Mouse (Mus musculus) limb, embryonic 14.5 days (tissue): ENCODE results near the gene Ankrd39. TPM values are rescaled to one million over a fixed set of nuclear protein-coding genes. Genes with fewer than 3 reads are reported as not detected.

ENCODE experiments used
- ATAC-seq: fragments of 200-750 bp; cut with Nextera tagmentation; 2 replicates; pipeline ENCODE4 v1.8.0; 2017; ENCODE audit warnings: low read depth, moderate number of reproducible peaks, moderate TSS enrichment; ENCODE audit not compliant: low FRiP score
- DNase-seq: peaks from one replicate; pipeline ENCODE4 v3.0.0-alpha.2; 2015; ENCODE audit warnings: low spot score
- H3K27ac ChIP-seq: fragments of 300-500 bp; sonication (generic); replicated peaks from 2 replicates; pipeline ENCODE4 v1.5.1; 2014; ENCODE audit warnings: low read depth, mild to moderate bottlenecking, low read length, moderate library complexity, mixed read lengths
- H3K27me3 ChIP-seq: fragments of 300-500 bp; sonication (generic); 2 replicates; pipeline ENCODE4 v1.6.1; 2014; ENCODE audit warnings: low read length, mixed read lengths; ENCODE audit not compliant: control insufficient read depth, insufficient read depth
- H3K36me3 ChIP-seq: fragments of 300-500 bp; sonication (generic); 2 replicates; pipeline ENCODE4 v1.6.1; 2014; ENCODE audit warnings: mild to moderate bottlenecking, low read length, moderate library complexity, mixed read lengths; ENCODE audit not compliant: control insufficient read depth, insufficient read depth
- H3K4me1 ChIP-seq: fragments of 300-500 bp; sonication (generic); 2 replicates; pipeline ENCODE4 v1.6.1; 2014; ENCODE audit warnings: antibody characterized with exemption, low read length, mixed read lengths; ENCODE audit not compliant: control insufficient read depth, insufficient read depth
- H3K4me2 ChIP-seq: fragments of 300-500 bp; sonication (generic); replicated peaks from 2 replicates; pipeline ENCODE4 v1.6.1; 2014; ENCODE audit warnings: low read depth, mild to moderate bottlenecking, low read length, moderate library complexity; ENCODE audit not compliant: severe bottlenecking
- H3K4me3 ChIP-seq: fragments of 300-500 bp; sonication (generic); replicated peaks from 2 replicates; pipeline ENCODE4 v1.5.1; 2014; ENCODE audit warnings: low read length
- H3K9ac ChIP-seq: fragments of 300-500 bp; sonication (generic); 2 replicates; pipeline ENCODE4 v1.6.1; 2014; ENCODE audit warnings: mild to moderate bottlenecking, low read depth, low read length, moderate library complexity; ENCODE audit not compliant: severe bottlenecking
- H3K9me3 ChIP-seq: fragments of 300-500 bp; sonication (generic); 2 replicates; pipeline ENCODE4 v1.6.1; 2016; ENCODE audit warnings: low read length; ENCODE audit not compliant: control insufficient read depth
- POLR2A ChIP-seq: fragments of 200-500 bp; IDR thresholded peaks from 2 replicates; pipeline ENCODE4 v1.8.0; 2012; ENCODE audit warnings: inconsistent platforms, mild to moderate bottlenecking, moderate library complexity, borderline replicate concordance; ENCODE audit not compliant: insufficient read depth, insufficient read length; ENCODE audit errors: extremely low read depth
- whole genome bisulfite sequencing: fragments of 180-500 bp; shearing (Covaris S2); extraction: QIAGEN DNeasy Blood & Tissue Kit; methylation state at CpG from one replicate; pipeline ENCODE4 v1.1.7; 2014; 5-methylcytosine and 5-hydroxymethylcytosine counted together
- polyA plus RNA-seq, 2 experiments: library from polyadenylated mRNA; depleted of rRNA in 1 of 2; stranded (reverse) in 1 of 2; unstranded in 1 of 2; fragments of >200 nt; fragmentation: Nextera tagmentation in 1 of 2; extraction: Ambion mirVana in 1 of 2; gene quantifications; 2 replicates each; pipeline versions ENCODE4 v1.2.1 to v1.2.3; 2012 to 2014

Ankrd39 gene
- polyA plus RNA-seq, 2 experiments: 22.4 to 22.9 TPM

DNA sequence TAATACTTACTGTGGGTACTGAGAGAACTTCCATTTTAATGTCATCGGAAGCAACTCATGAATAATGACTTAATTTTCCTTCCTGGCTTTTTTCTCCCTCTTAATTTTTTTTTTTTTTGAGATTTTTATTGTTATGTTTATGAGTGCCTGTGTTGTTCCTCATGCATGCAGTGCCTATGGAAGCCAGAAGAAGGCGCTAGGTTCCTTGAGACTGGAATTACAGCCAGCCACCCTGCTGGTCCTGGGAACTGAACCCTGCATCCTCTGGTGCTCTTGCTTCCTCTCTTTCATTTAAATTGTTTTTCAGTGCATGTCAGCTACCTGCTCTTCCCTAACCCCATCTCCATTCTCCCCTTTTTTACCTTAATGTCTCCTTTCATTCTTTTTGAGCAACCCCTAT is 33.5 kb downstream of the Ankrd39 start:
- Histone ChIP-seq H3K27ac (no peak overlapping the region), H3K4me3 (peak overlapping the region; percentile 94), H3K36me3 (peaks cover 22% of the 10 kb centered on the region), H3K4me1 (peaks cover 19% of the 10 kb centered on the region), H3K27me3 (no peaks in the 10 kb centered on the region), H3K4me2 (peak overlapping the region; percentile 93), H3K9me3 (no peaks in the 10 kb centered on the region), H3K9ac (no peak overlapping the region)
- ATAC-seq (no peak), DNase-seq (peak; percentile 18)
- TF ChIP-seq POLR2A: no peak
- WGBS: 40% methylated on average over 2 of the region's 2 CpGs

DNA sequence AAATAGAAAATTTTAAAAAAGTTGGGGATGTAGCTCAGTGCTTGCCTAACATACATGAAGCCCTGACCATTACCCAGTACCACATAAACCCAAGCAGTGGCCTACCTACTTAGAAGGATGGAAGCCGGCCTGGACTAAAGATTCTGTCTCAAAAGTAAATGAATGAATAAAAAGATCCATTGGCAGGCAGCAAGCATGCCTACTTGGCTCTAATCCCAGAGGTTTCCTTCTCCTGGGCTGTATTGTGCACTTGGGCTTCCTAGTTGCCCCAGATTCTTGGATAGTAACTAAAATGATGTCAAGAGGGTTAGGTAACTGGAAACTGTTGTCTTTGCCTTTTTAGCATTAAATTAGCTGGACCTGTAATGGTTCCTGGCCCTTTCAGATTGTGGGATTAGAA is 33.9 kb downstream of the Ankrd39 start:
- peak overlapping the region; percentile 93 for H3K4me2 ChIP-seq
- ATAC-seq: no peak
- peaks cover 19% of the 10 kb centered on the region for H3K36me3 ChIP-seq
- no peaks in the 10 kb centered on the region for H3K27me3 ChIP-seq
- 0% methylated on average over 1 of the region's 1 CpGs for WGBS
- DNase-seq: peak; percentile 38
- H3K9ac ChIP-seq: peak overlapping the region; percentile 84
- no peaks in the 10 kb centered on the region for H3K9me3 ChIP-seq
- peak overlapping the region; percentile 94 for H3K4me3 ChIP-seq
- no peak for TF ChIP-seq POLR2A
- peaks cover 19% of the 10 kb centered on the region for H3K4me1 ChIP-seq
- no peak overlapping the region for H3K27ac ChIP-seq

DNA sequence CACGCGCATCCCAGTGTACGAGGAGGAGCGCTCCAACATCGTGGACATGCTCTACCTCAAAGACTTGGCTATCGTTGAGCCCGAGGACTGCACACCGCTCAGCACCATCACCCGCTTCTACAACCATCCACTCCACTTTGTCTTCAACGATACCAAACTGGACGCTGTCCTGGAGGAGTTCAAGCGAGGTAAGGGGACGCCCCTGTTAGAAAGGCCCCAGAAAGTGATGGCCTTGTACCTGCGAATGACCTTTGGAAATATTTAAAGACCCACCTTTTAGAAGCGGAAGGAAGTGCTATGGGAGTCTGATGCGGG is 34.3 kb downstream of the Ankrd39 start:
- 1% methylated on average over 16 of the region's 16 CpGs for WGBS
- no peak for TF ChIP-seq POLR2A

DNA sequence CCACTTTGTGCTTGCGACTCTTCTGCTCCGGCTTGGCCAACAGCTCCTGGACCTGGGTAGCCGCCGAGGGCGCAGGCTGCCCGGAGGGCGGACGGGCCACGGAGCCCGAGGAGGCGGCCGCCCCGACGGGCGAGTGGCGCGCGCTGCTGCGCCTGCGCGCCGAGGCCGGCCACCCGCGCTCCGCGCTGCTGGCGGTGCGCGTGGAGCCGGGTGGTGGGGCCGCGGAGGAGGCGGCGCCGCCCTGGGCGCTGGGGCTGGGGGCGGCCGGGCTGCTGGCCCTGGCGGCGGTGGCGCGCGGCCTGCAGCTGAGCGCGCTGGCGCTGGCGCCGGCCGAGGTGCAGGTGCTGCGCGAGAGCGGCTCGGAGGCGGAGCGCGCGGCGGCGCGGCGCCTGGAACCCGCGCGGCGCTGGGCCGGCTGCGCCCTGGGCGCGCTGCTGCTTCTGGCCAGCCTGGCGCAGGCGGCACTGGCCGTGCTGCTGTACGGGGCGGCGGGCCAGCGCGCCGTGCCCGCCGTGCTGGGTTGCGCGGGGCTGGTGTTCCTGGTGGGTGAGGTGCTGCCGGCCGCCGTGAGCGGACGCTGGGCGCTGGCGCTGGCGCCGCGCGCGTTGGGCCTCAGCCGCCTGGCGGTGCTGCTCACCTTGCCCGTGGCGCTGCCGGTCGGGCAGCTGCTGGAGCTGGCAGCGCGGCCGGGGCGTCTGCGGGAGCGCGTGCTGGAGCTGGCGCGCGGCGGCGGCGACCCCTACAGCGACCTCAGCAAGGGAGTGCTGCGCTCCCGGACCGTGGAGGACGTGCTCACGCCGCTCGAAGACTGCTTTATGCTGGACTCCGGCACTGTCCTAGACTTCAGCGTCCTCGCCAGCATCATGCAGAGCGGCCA is 34.9 kb downstream of the Ankrd39 start:
- peak overlapping the region; percentile 84 for H3K9ac ChIP-seq
- ATAC-seq (peak; percentile 70), DNase-seq (peak; percentile 22)
- no peaks in the 10 kb centered on the region for H3K9me3 ChIP-seq
- peak overlapping the region; percentile 93 for H3K4me2 ChIP-seq
- peak overlapping the region; percentile 94 for H3K4me3 ChIP-seq
- H3K36me3 ChIP-seq: peaks cover 22% of the 10 kb centered on the region; the same call in 1 of the 2 replicates
- H3K4me1 ChIP-seq: peaks cover 19% of the 10 kb centered on the region
- no peaks in the 10 kb centered on the region for H3K27me3 ChIP-seq
- H3K27ac ChIP-seq: peak overlapping the region; percentile 99
- no peak for TF ChIP-seq POLR2A
- under 1% methylated on average over 42 of the region's 126 CpGs for WGBS

More for the DNA sequence above, 34.3 kb downstream of the Ankrd39 start:
- ATAC-seq (no peak), DNase-seq (no peak)
- Histone ChIP-seq H3K36me3 (peaks cover 18% of the 10 kb centered on the region; the same call in 1 of the 2 replicates), H3K9me3 (no peaks in the 10 kb centered on the region), H3K27me3 (no peaks in the 10 kb centered on the region), H3K4me3 (peak overlapping the region; percentile 94), H3K4me2 (peak overlapping the region; percentile 93), H3K27ac (peak overlapping the region; percentile 99), H3K9ac (peak overlapping the region; percentile 84), H3K4me1 (peaks cover 19% of the 10 kb centered on the region)

DNA sequence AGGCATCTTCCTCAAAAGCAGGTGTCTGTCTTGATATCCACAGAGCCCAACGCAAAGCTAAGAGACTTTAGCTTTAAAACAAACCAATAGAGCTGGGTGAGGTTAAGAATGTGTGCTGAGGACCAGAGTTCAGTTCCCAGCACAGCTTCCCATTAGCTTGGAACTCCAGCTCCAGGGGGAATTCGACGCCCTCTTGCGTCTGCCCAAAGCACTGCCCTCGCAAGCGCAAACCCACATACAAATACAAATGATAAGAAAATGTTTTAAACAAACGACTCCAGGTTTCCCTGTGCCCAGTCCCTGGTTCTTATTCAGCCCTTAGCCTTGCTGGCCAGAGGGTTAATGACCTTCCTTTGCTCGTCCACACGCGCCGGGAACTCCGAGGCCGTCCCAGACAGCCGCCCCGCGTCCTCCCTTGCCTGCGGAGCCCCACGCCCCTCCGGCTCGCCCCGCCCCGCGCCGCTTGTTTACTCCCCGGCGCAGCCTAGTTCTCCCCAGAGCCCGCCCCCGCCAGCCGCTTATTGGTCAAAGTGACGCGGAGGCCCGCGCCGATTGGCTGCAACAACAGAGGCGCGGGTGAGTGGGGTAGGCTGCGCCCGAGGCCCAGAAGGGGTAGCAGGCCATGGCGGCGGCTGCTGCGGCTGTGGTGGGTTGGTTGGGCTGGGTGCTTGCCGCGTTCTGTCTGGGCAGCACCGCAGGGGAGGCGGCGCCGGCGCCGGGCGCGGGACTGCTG is 35.8 kb downstream of the Ankrd39 start, which contains the start of gene Cnnm3:
Cnnm3 (plus strand) TSS at position 579 of the 733 bp plus-strand sequence.
- Histone ChIP-seq H3K27me3 (no peaks in the 10 kb centered on the region), H3K4me1 (peaks cover 19% of the 10 kb centered on the region), H3K4me2 (peak within 1 kb of the TSS; percentile 93), H3K9me3 (no peaks in the 10 kb centered on the region), H3K27ac (peak within 1 kb of the TSS; percentile 99), H3K9ac (peak within 1 kb of the TSS; percentile 84), H3K4me3 (peak within 1 kb of the TSS; percentile 94), H3K36me3 (peaks cover 26% of the 10 kb centered on the region)
- TF ChIP-seq POLR2A: peak; percentile 83
- DNase-seq: peak; percentile 97
- 3% methylated on average over 38 of the region's 51 CpGs for WGBS
- peak; percentile 98 for ATAC-seq
